Mouse (Mus musculus) lung, postnatal 0 days (tissue): ENCODE results near the gene Prss33.

ENCODE experiments used
- CTCF ChIP-seq: IDR thresholded peaks from 2 replicates; pipeline ENCODE4 v1.5.1; 2016; ENCODE audit warnings: antibody characterized with exemption, mild to moderate bottlenecking
- EP300 ChIP-seq: IDR thresholded peaks from 2 replicates; pipeline ENCODE4 v1.6.1; 2016; ENCODE audit warnings: antibody characterized with exemption, mild to moderate bottlenecking, control low read depth

- TF ChIP-seq CTCF (peak; percentile 85), EP300 (no peak)
Observed at GRCm38 (mm10) chr17:23850853-23851749, 15.2 kb upstream of the Prss33 start.
